Mouse (Mus musculus) liver, embryonic 14.5 days (tissue): ENCODE measurements at regions not wholly inside any gene's neighbourhood (a gene's known extent, or its start where the extent isn't known, plus 50 kb on each side); places are given as distances from the start of the nearest gene placed in this dataset.

Experiments used
- CTCF ChIP-seq: IDR thresholded peaks from 2 replicates; pipeline ENCODE4 v1.5.1; 2016; ENCODE audit warnings: antibody characterized with exemption, low read depth, control low read depth
- EP300 ChIP-seq: IDR thresholded peaks from 2 replicates; pipeline ENCODE4 v1.6.1; 2016; ENCODE audit warnings: antibody characterized with exemption, low read depth

DNA sequence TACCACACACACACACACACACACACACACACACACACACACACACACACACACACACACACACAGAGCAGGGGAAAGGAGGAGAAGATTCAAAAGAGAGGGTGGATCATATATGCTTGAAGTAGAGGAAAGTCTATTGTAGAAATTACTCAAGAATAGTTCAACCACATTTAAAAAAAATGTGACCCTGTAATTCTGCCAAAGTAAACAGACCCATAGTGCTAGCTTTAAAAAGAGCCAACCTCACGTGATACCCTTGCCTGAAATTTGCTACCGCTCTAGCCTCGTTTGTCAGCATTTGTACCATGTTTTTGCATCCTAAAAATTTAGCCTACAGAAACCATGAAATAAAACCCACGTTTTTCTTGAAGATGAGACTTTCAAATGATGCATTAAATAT, 132.6 kb upstream of the Nrip1 start:
- no peak for TF ChIP-seq CTCF
- TF ChIP-seq EP300 = no peak
